Mouse (Mus musculus): ENCODE data around the gene Fstl1.
A peak's percentile ranks its signal among the peaks of the same experiment; 100 is the strongest.

Fstl1 gene

DNA sequence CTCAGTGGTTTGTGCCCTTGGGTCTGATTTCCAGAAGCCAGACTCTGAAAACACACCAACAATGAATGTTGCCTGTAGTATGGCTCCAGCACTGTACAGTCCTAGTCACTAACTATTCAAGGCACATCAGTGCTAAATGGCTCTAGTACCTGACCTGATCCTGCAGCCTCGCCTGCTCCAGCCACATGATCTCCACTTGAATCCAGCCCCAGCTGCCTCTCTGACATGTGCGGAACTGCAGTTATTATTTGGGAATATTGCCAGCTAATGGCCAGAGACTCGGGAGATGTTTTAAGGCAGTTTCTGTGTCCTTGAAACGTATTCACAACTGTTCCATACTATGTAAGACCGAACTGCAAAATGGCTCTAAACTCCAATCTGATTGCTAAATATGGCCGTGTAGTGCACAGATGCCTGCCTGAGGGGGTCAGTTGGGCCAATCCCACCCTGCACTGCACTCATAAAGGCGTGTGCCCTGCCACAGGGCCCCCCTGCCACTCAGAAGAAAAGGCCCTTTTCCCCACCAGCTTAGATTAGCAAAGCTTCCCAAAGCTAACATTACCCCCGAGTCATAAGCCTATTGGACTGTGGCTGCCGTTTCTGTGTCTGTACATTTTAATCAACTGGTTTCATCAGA is 11.0 kb downstream of the Fstl1 start:
- DNase-seq (ENCODE audit: low read depth, low spot score): no peak

GRCm38 (mm10) chr16:37788367-37789014 is 11.8 kb downstream of the Fstl1 start:
- peak; percentile 78 for DNase-seq (ENCODE audit: low read depth, low spot score)

- DNase-seq (ENCODE audit: low read depth, low spot score): no peak
These were observed 12.3 kb downstream of the Fstl1 start for GRCm38 (mm10) chr16:37789015-37789381.

DNA sequence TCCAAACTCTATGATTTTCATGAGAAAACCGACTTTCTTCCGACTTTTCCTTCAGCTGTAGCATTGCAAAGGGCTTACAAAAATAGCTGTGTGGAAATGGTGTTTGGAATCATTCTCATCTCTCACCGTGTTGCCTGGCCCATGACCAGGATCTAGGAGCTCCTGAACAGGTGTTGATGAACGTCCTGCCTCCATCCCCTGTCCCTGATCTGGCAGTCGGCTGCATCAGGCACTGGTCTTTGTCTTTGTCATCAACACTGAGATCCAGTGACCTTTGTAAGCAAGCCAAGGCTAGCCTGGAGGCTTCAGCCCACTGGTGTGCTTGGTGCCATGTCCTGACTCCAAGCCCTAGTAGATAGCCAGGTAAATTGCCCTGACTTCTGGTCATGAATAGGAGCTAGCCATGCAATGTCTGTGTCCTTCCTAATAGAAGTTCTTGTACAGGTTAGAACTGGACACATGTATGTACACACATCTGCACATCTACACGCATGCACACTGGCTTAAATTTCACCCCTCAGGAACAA is 12.8 kb downstream of the Fstl1 start:
- DNase-seq (ENCODE audit: low read depth, low spot score): no peak

- no peak for DNase-seq (ENCODE audit: low read depth, low spot score)
These were observed 13.5 kb downstream of the Fstl1 start for GRCm38 (mm10) chr16:37790008-37790780.

DNA sequence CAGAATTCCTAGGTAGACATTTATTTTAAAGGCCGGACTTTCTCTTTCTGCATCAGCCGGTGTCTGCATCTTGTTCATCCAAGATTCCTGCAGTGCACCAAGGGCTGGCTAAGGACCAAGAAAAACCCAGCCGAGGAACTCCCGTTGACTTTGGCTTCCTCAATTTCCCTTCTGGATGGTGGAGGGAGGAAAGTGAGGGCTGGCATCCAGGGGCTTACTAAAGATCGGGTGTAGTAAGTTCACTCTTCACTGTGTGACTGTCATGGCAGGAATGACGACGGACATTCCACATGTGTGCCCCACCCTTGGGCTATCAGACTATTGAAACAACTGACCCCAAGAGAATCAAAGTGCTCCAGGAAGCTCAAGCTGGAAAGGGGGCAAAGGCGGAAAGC is 14.1 kb downstream of the Fstl1 start:
- DNase-seq (ENCODE audit: low read depth, low spot score): no peak

GRCm38 (mm10) chr16:37795651-37796150 is 19.0 kb downstream of the Fstl1 start:
- DNase-seq (ENCODE audit: low read depth, low spot score): no peak

DNA sequence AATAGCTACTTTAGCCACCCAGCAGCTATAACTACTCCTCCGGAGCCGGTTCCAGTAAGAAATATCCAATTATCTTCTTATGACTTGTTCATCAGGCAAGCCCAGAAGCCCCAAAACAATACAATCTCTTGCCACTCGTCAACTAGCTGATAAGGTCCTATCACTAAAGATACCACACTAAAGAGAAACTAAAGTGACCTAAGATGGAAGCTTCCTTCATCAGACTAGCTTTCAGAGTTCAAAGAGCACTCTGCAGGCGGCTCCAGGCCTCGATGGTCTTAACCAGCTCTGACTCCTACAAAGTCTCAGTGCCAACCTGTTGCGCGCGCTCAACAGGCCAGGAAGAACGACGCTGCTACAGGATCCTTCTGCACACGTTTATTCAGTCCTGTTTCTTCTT is 19.6 kb downstream of the Fstl1 start:
- no peak for DNase-seq (ENCODE audit: low read depth, low spot score)

GRCm38 (mm10) chr16:37801097-37801496 is 24.4 kb downstream of the Fstl1 start:
- no peak for DNase-seq (ENCODE audit: low read depth, low spot score)

DNA sequence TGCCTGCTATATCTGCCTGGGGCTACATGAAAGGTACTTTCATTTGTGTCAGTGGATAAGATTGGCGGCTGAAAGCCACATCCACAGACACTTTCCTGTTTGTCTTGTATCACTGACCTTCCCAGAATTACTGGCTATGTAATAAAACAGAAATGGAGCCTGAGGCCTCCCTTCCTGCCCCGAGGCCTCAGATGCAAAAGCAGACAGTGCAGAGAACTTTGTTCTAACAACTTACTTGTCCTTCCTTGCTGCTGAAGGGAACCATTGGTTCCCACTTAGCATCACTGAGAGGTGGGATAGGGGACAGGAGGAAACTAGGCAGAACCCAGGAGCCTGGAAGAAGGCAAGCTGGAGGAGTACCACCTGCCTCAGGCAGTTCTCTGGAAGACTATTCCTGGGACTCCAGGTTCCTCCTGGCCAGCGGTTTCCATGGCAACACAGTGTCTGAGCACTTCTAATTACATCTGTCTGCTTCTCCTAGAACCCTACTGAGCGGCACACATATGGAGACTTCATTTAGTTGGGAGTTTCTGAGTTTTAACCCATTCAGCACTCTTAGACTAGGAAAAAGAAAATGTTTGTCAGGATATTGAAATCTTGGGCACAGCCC is 26.1 kb downstream of the Fstl1 start:
- DNase-seq (ENCODE audit: low read depth, low spot score): peak; percentile 77

DNA sequence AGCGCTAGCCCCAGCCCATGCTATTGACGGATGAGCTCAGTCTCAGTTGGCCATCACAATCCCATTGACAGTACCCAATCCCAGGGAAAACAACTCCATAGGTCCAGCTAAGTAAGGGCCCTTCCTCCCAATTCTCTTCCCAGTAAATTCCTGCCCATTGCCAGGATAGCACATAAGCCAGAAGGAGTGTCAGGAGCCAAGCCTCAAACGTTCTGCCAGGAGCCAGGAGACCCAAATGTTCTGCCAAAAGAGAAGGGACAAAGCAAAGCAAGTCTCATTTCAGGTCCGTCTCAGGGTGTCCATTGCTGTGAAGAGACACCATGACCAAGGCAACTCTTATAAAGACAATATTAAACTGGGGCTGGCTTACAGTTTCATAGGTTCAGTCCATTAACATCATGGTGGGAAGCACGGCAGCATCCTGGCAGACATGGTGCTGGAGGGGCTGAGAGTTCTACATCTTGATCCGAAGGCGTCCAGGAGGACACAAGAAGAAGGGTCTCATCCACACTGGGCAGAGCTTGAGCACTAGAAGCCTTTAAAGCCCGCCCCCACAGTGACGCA is 26.8 kb downstream of the Fstl1 start:
- DNase-seq (ENCODE audit: low read depth, low spot score): no peak

DNA sequence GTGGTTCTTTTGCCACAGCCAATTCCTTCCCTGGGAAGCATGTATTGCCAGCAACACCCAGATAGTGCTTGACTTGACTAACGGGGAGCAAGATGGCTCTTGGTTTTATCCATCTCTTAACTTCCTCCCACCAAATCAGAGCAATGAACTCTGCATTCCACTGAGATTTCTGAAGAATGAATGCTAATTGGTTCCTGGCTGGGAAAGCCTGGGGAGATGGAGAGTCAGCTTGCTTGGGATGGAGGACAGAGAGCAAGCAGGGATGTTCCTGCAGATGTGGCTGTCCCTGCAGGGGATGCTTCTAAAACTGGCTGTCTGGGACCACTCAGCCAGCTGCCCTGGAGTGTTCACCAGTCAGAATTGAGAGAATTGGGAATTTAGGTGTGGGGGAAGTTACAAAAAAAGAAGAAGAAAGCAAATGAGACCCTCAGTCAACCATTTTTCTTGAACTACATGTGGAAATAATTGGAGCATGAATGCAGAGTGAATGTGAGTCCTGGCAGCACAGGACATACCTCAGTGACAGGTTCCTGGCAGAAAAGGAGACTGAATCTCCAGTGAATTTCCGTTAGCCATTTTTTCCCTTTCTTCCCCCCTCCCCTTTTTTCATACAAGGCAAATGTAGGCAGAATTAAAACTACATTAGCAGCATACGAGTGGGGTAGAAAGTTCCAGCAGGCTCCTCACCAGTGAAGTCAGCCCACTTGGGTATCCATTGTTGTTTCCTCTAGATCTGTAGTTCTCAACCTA is 29.2 kb downstream of the Fstl1 start:
- no peak for DNase-seq (ENCODE audit: low read depth, low spot score)

- DNase-seq (ENCODE audit: low read depth, low spot score): no peak
These were observed 30.6 kb downstream of the Fstl1 start for GRCm38 (mm10) chr16:37807269-37807668.

- DNase-seq (ENCODE audit: low read depth, low spot score): peak; percentile 41
These were observed 32.4 kb downstream of the Fstl1 start for GRCm38 (mm10) chr16:37808866-37809622.

DNA sequence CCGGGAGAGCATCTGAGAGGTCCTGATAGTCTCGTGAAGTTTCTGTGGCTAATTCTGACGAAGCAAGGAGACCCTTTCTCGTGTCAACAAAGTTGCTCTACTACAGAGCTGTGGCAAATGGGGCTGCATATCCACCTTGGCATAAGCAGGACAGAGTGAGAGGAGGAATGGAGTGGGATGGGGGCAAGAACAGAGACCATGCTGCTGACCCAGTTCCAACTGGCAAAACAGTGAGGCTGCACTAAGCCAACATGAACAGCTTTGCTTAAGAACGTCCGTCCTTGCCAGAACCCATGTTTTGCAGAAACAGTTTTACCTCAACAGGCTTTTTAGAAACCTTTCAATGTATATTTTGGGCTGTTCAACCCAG is 32.9 kb downstream of the Fstl1 start:
- no peak for DNase-seq (ENCODE audit: low read depth, low spot score)

GRCm38 (mm10) chr16:37811874-37812273 is 35.2 kb downstream of the Fstl1 start:
- no peak for DNase-seq (ENCODE audit: low read depth, low spot score)

GRCm38 (mm10) chr16:37812474-37812886 is 35.8 kb downstream of the Fstl1 start:
- DNase-seq (ENCODE audit: low read depth, low spot score): no peak

DNA sequence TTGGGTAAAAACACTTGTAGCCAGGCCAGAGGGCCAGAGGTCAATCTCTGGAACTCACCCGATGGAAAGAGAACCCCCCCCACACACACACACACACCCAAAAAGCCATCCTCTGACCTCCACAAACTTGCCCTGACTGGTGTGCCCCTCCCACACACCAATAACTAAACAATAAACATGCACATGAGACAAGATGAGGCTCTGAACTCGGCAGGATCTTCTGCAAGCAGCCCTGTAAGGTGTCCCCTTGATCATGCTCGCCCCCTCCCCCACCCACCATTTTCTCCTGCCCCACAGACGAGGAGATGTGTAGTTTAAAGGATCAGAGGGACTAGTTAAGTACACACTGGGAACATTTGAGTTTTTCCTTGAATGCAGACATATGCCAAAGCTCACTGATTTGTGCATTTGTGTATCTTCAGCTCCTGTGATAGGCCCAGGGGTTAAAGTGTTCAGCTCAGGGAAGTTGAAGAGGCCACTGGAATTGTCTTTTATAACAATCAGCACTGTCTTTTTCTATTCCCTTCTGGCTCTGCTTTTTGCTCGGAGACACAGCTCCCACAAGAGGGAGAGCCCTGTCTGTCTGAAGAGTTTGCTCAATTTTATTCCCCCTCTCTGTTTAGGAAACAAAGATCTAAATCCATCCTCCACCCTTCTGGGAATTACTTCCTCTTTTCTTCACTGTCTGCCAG is 37.2 kb downstream of the Fstl1 start:
- DNase-seq (ENCODE audit: low read depth, low spot score): no peak

- DNase-seq (ENCODE audit: low read depth, low spot score): peak; percentile 85
These were observed 37.8 kb downstream of the Fstl1 start for GRCm38 (mm10) chr16:37814383-37814971.

All from mesoderm, embryonic 11.5 days (tissue).